Mouse (Mus musculus): Measurements from ENCODE around the gene Pik3r6. TPM values are rescaled to one million over a fixed set of nuclear protein-coding genes. Genes with fewer than 3 reads are reported as not detected.

Gene Pik3r6
- polyA plus RNA-seq, 1 experiment, result 3.8 TPM

DNA sequence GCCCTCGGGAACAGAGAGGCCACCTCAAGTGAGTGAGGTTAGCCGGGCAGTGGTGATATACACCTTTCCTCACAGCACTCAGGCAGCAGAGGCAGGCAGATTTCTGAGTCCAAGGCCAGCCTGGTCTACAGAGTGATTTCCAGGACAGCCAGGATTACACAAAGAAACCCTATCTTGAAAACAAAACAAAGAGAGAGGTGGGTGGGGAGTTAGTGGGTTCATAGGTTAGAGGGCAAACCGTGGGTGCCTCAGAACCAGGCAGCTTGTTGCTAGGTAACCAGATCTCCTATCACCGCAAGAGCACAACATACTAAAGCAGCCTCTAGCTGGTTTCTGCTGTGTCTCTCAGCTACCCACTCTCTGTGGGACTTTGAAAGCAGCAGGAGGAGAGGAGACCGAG, 83.9 kb downstream of the Pik3r6 start, which contains the start of gene Ccdc42:
TSS of gene Ccdc42 (plus strand) at position 301 of the 400 bp plus-strand sequence.
- Histone ChIP-seq H3K4me1 (ENCODE audit: control insufficient read depth, insufficient read depth, low read length) (no peaks in the 10 kb centered on the region), H3K27ac (ENCODE audit: insufficient read depth, low read length) (no peak within 1 kb of the TSS), H3K4me3 (ENCODE audit: insufficient read depth, low read length) (no peak within 1 kb of the TSS)
- TF ChIP-seq CTCF (IDR thresholded peaks at IDR 0.05; ENCODE audit: extremely low read depth, insufficient read depth, low read length) (no peak), POLR2A (IDR thresholded peaks at IDR 0.05; ENCODE audit: extremely low read depth, insufficient read depth, low read length) (no peak)

DNA sequence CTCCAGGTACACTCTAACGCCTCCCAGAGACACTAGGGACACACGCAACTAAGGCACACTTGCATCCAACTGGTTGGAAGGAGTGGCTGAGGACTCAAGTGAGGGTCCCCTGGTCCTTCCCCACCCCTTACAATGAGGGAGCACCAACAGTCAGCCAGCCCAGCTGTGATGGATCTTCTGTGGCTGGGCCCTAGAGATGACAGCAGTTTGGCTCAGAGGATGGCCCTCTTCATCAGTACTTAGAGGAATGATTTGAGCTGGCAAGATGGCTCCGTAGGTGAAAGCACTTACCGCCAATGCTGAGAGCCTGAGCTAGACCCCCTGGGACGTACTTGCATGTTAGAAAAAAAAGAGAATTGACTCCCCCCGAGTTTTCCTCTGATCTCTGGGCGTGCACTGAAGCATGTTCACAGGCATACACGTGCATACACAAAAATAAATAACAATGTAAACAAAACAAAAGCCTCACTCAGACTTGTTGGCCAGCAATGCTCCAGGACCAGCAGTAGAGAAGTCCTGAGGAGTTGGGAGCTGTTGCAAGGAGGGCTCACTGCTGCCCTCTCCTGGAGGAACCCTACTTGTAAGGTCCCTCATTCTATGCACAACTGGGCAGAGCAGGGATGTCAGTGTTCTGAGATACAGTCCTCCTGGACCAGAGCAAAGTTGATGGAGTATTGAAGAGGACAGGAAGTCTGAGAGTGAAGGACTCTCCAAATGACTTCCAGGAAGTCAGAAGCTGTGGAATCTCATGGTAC, 86.4 kb downstream of the Pik3r6 start:
- H3K27ac ChIP-seq (ENCODE audit: insufficient read depth, low read length), result no peak overlapping the region
- no peak for TF ChIP-seq POLR2A (IDR thresholded peaks at IDR 0.05; ENCODE audit: extremely low read depth, insufficient read depth, low read length)
- peak; percentile 93 for TF ChIP-seq CTCF (IDR thresholded peaks at IDR 0.05; ENCODE audit: extremely low read depth, insufficient read depth, low read length)
- H3K4me3 ChIP-seq (ENCODE audit: insufficient read depth, low read length), result no peak overlapping the region
- no peaks in the 10 kb centered on the region for H3K4me1 ChIP-seq (ENCODE audit: control insufficient read depth, insufficient read depth, low read length)

- Histone ChIP-seq H3K4me1 (ENCODE audit: control insufficient read depth, insufficient read depth, low read length) (no peaks in the 10 kb centered on the region), H3K27ac (ENCODE audit: insufficient read depth, low read length) (no peak overlapping the region), H3K4me3 (ENCODE audit: insufficient read depth, low read length) (no peak overlapping the region)
- TF ChIP-seq POLR2A (IDR thresholded peaks at IDR 0.05; ENCODE audit: extremely low read depth, insufficient read depth, low read length) (no peak), CTCF (IDR thresholded peaks at IDR 0.05; ENCODE audit: extremely low read depth, insufficient read depth, low read length) (no peak)
Observed at GRCm38 (mm10) chr11:68591708-68592107, 88.9 kb downstream of the Pik3r6 start.

DNA sequence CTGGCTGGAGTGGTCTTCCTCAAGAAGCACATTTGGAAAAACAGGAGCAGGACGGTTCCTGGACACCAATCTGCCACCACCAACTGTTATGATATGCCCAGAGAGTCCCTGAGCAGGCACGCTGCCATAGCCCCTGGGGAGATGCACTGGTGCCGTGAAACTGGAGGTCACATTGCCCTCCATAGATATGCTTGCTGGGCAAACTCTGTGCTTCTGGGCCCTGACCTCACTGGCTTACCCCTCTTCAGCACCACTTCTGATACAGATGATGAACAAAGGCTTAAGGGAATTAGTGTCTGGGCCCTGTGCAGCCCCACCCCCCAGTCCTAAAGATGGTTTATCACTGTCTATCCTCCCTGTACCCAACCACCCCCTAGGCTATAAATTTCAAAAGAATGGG, 90.4 kb downstream of the Pik3r6 start:
- H3K27ac ChIP-seq (ENCODE audit: insufficient read depth, low read length), result no peak overlapping the region
- no peaks in the 10 kb centered on the region for H3K4me1 ChIP-seq (ENCODE audit: control insufficient read depth, insufficient read depth, low read length)
- TF ChIP-seq CTCF (IDR thresholded peaks at IDR 0.05; ENCODE audit: extremely low read depth, insufficient read depth, low read length), result no peak
- TF ChIP-seq POLR2A (IDR thresholded peaks at IDR 0.05; ENCODE audit: extremely low read depth, insufficient read depth, low read length), result no peak

GRCm38 (mm10) chr11:68597912-68598311, 95.1 kb downstream of the Pik3r6 start:
- Histone ChIP-seq H3K27ac (ENCODE audit: insufficient read depth, low read length) (no peak overlapping the region), H3K4me3 (ENCODE audit: insufficient read depth, low read length) (no peak overlapping the region), H3K4me1 (ENCODE audit: control insufficient read depth, insufficient read depth, low read length) (peaks cover 3% of the 10 kb centered on the region; the same call in 1 of the 2 replicates)
- TF ChIP-seq POLR2A (IDR thresholded peaks at IDR 0.05; ENCODE audit: extremely low read depth, insufficient read depth, low read length) (no peak), CTCF (IDR thresholded peaks at IDR 0.05; ENCODE audit: extremely low read depth, insufficient read depth, low read length) (no peak)

More for the DNA sequence above, 90.4 kb downstream of the Pik3r6 start:
- H3K4me3 ChIP-seq (ENCODE audit: insufficient read depth, low read length), result no peak overlapping the region

GRCm38 (mm10) chr11:68600551-68601021, 97.8 kb downstream of the Pik3r6 start:
- TF ChIP-seq CTCF (IDR thresholded peaks at IDR 0.05; ENCODE audit: extremely low read depth, insufficient read depth, low read length), result no peak
- TF ChIP-seq POLR2A (IDR thresholded peaks at IDR 0.05; ENCODE audit: extremely low read depth, insufficient read depth, low read length), result no peak
- no peak overlapping the region for H3K27ac ChIP-seq (ENCODE audit: insufficient read depth, low read length)
- H3K4me1 ChIP-seq (ENCODE audit: control insufficient read depth, insufficient read depth, low read length), result peaks cover 3% of the 10 kb centered on the region; the same call in 1 of the 2 replicates
- H3K4me3 ChIP-seq (ENCODE audit: insufficient read depth, low read length), result no peak overlapping the region

DNA sequence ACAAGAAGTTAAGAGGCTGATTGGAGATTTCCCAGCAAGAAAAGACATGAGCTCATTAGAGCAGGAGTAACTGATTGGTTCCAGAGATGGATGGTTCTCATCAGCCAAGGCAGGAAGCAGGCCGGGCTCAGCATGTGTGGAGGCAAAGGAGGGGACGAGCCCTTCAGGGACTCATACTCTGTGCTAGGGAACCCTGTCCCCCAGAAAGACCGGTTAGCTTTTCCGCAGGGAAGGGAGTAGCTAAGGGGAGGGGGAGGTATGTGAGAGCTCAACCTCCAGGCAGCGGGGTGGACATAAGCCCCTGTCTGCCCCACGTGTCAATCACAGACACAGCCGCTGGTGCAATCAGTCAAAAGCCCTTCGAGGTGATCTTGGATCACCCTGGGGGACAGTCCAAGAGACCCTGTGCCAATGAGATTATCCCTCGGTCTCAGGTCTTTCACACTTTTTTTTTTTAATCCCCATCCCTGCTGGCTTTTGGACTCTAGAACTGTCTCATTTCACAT, 98.7 kb downstream of the Pik3r6 start:
- no peak overlapping the region for H3K27ac ChIP-seq (ENCODE audit: insufficient read depth, low read length)
- peaks cover 3% of the 10 kb centered on the region; the same call in 1 of the 2 replicates for H3K4me1 ChIP-seq (ENCODE audit: control insufficient read depth, insufficient read depth, low read length)
- H3K4me3 ChIP-seq (ENCODE audit: insufficient read depth, low read length), result no peak overlapping the region
- no peak for TF ChIP-seq POLR2A (IDR thresholded peaks at IDR 0.05; ENCODE audit: extremely low read depth, insufficient read depth, low read length)
- TF ChIP-seq CTCF (IDR thresholded peaks at IDR 0.05; ENCODE audit: extremely low read depth, insufficient read depth, low read length), result no peak

Other genes with a start within 250 kb of the Pik3r6 start
- gene Ntn1, start 102.2 kb upstream of the Pik3r6 start, polyA plus RNA-seq (2012; rRNA removed), result 4.2 and 5.0 TPM in 2 replicates
- gene Pik3r5, start 70.9 kb upstream of the Pik3r6 start, polyA plus RNA-seq (2012; rRNA removed), result 2.2 and 2.6 TPM in 2 replicates
- 0.08 TPM in 2 replicates for gene Mfsd6l, start 53.2 kb downstream of the Pik3r6 start, polyA plus RNA-seq (2012; rRNA removed)
- 0.36 and 0.92 TPM in 2 replicates for gene Ccdc42, start 84.0 kb downstream of the Pik3r6 start, polyA plus RNA-seq (2012; rRNA removed)
- 132 and 140 TPM in 2 replicates for gene Myh10, start 188.5 kb downstream of the Pik3r6 start, polyA plus RNA-seq (2012; rRNA removed)

All from cortical plate, adult 2 months (tissue).